Mouse (Mus musculus) forebrain, embryonic 12.5 days (tissue): Measurements from ENCODE around the gene Cenpm. TPM values are rescaled to one million over a fixed set of nuclear protein-coding genes. Genes with fewer than 3 reads are reported as not detected.
A peak's percentile ranks its signal among the peaks of the same experiment; 100 is the strongest.

Source experiments
- ATAC-seq: fragments of 200-750 bp; cut with Nextera tagmentation; 2 replicates; pipeline ENCODE4 v1.8.0; 2017; ENCODE audit warnings: moderate TSS enrichment; ENCODE audit not compliant: low FRiP score
- H3K27ac ChIP-seq: fragments of 300-500 bp; sonication (generic); 2 replicates; pipeline ENCODE4 v1.5.1; 2016; ENCODE audit warnings: mild to moderate bottlenecking
- H3K27me3 ChIP-seq: fragments of 300-500 bp; sonication (generic); 2 replicates; pipeline ENCODE4 v1.6.1; 2016; ENCODE audit warnings: mild to moderate bottlenecking
- H3K36me3 ChIP-seq: fragments of 300-500 bp; sonication (generic); replicated peaks from 2 replicates; pipeline ENCODE4 v1.6.1; 2016; ENCODE audit warnings: mild to moderate bottlenecking
- H3K4me1 ChIP-seq: fragments of 300-500 bp; sonication (generic); 2 replicates; pipeline ENCODE4 v1.6.1; 2016
- H3K4me2 ChIP-seq: fragments of 300-500 bp; sonication (generic); 2 replicates; pipeline ENCODE4 v1.6.1; 2016; ENCODE audit warnings: mild to moderate bottlenecking, moderate library complexity
- H3K4me3 ChIP-seq: fragments of 300-500 bp; sonication (generic); replicated peaks from 2 replicates; pipeline ENCODE4 v1.5.1; 2016; ENCODE audit warnings: mild to moderate bottlenecking
- H3K9ac ChIP-seq: fragments of 300-500 bp; sonication (generic); 2 replicates; pipeline ENCODE4 v1.6.1; 2016; ENCODE audit warnings: mild to moderate bottlenecking
- H3K9me3 ChIP-seq: fragments of 300-500 bp; sonication (generic); 2 replicates; pipeline ENCODE4 v1.6.1; 2016
- WGBS: fragments of 180-500 bp; shearing (Covaris S2); methylation state at CpG from one replicate; pipeline ENCODE4 v1.1.7; 2016; 5-methylcytosine and 5-hydroxymethylcytosine counted together
- polyA plus RNA-seq: library from polyadenylated mRNA; unstranded; fragments of >200 nt; fragmentation: Nextera tagmentation; extraction: Ambion mirVana; gene quantifications from 2 replicates; pipeline ENCODE4 v1.2.1, GENCODE M21; 2016

Cenpm gene
- polyA plus RNA-seq, result 81.3 and 86.4 TPM in 2 replicates

DNA sequence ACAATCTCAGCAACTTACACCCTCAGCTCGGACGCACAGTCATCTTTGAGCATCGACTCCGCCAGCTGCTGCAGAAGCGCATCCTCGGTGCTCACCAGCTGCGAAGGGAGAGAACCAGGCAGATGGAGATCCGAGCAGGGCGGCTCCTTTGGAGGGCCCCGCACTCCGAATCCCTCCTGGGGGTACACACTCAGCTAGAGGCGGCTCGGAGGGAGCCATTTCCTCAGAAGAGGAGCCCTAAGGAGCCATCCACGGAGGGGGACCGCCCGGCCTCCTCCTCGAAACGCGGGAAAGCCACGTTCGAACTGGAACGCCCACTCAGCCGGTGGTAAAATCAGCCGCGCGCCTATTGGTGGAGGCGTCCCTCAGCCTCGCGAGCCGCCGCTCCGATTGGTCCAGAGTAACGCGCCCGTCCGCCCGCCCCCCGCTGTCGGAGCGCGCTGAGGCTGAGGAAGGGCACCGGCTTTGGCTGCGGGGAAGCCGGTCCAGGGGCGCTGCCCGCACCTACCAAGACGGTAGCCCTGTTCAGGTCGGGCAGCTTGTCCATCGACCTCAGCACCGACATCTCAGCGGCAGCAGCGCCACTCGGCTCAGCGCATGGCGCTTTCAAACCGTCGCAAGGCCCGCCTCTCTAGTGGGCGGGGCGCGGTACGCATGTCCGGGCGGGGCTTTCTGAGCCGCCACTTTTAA is at the start of gene Cenpm:
Cenpm (minus strand) TSS at position 634 of the 690 bp plus-strand sequence.
- Histone ChIP-seq H3K27me3 (no peaks in the 10 kb centered on the region), H3K36me3 (0 out of 2 replicates have a peak, but pooled peaks cover under 1% of the 10 kb centered on the region), H3K9ac (peak within 1 kb of the TSS; percentile 71), H3K9me3 (no peaks in the 10 kb centered on the region), H3K4me1 (peaks cover 10% of the 10 kb centered on the region), H3K4me2 (peak within 1 kb of the TSS; percentile 85), H3K27ac (peak within 1 kb of the TSS; percentile 95), H3K4me3 (peak within 1 kb of the TSS; percentile 65)
- ATAC-seq, result peak; percentile 98
- under 1% methylated on average over 65 of the region's 65 CpGs for WGBS

DNA sequence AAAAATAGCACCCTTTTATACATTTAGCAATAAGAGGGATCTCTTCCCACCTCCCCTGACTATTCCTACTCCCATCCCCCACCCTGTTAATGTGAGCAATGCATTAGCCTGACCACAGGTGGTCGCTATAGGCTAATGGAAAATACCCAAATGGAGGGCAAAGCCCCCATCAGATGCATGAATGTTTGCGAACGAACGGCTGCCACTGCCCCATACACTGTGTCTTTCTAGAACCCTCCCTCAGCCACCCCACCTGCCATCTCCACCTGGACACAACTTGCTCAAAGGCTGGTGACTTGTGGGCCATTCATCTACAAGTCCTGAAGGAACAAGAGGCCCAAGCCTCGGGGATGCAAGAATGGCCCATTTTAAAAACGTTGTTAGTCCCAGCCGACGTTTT is 49.5 kb upstream of the Cenpm start:
- H3K4me3 ChIP-seq, result no peak overlapping the region
- H3K9me3 ChIP-seq, result no peaks in the 10 kb centered on the region
- ATAC-seq, result peak; percentile 27; the same call in 1 of the 2 replicates
- H3K36me3 ChIP-seq, result peaks cover 32% of the 10 kb centered on the region
- H3K27me3 ChIP-seq, result peaks cover 4% of the 10 kb centered on the region; the same call in 1 of the 2 replicates
- peaks cover 19% of the 10 kb centered on the region for H3K4me1 ChIP-seq
- H3K4me2 ChIP-seq, result no peak overlapping the region
- no peak overlapping the region; the same call in 1 of the 2 replicates for H3K27ac ChIP-seq
- no peak overlapping the region for H3K9ac ChIP-seq
- 50% methylated on average over 8 of the region's 8 CpGs for WGBS

DNA sequence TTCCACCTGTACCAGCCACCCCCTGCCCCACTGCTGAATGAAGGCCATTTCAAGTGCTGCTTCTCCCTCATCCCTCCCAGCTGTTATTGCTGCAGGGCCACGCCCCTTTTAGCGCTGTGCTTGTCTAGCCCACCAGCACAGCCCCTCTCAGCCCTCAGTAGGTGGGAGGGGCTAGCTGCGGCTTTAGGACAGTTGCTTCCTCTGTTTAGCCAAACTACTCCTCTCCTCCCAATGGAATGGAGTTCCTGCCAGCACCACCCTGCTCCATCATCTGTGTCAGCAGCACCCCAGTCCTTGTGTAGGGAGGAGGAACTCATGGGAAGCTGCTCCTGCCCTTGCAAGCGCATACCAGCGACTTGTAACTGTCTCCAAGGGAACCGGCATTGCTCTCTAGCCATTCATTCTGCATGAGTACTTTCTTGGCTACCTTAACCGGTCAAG is 48.7 kb upstream of the Cenpm start:
- whole genome bisulfite sequencing, result 12% methylated on average over 7 of the region's 7 CpGs
- no peaks in the 10 kb centered on the region for H3K9me3 ChIP-seq
- ATAC-seq, result peak; percentile 78
- H3K4me2 ChIP-seq, result peak overlapping the region; percentile 31
- H3K9ac ChIP-seq, result no peak overlapping the region
- peak overlapping the region; percentile 57 for H3K27ac ChIP-seq
- H3K4me1 ChIP-seq, result peaks cover 19% of the 10 kb centered on the region
- H3K4me3 ChIP-seq, result 0 out of 2 replicates have a peak overlapping the region, but pooled peaks have one; percentile 3
- H3K36me3 ChIP-seq, result peaks cover 40% of the 10 kb centered on the region
- no peaks in the 10 kb centered on the region for H3K27me3 ChIP-seq

DNA sequence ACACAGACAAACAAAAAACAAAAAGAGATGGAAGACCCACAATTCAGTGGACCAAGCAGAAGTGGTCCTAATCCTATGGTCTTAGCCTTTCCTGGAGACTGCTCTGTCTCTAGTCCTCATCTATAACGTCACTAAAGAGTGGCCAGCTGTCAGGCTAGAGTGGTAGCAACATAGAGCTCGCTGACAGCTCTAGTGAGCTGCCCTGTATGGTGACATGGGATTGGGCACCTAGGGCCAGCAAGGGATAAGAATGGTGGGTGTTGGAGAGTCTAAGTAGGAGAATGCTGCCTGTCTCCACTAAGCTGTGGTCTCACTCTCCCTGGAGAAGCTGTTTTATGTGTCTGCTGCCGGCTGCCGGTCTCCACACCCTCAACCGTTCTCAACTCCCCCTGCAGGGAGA is 48.3 kb upstream of the Cenpm start:
- ATAC-seq, result peak; percentile 59
- H3K4me2 ChIP-seq, result 0 out of 2 replicates have a peak overlapping the region, but pooled peaks have one; percentile 31

DNA sequence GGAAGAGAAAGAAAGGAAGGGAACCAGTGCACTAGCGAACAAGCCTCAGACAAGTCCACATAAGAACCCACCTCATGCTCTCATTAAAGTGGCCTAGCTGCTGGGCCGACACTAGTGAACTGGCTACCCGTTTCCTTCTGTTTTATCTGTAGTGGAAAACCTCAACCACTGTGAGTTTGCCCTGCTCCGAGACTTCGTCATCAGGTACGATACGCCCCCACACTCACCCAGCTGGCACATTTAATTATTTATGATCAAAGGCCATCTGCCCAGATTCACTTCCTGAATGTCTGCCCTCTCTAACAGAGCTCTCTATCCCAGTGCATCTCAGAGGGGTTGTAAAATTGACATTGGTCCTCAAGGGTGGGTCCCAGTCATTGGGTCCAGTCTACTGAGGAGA is 45.7 kb upstream of the Cenpm start:
- Histone ChIP-seq H3K27ac (no peak overlapping the region), H3K36me3 (peaks cover 70% of the 10 kb centered on the region), H3K4me1 (peaks cover 19% of the 10 kb centered on the region), H3K9ac (no peak overlapping the region), H3K27me3 (no peaks in the 10 kb centered on the region), H3K9me3 (no peaks in the 10 kb centered on the region), H3K4me3 (no peak overlapping the region), H3K4me2 (no peak overlapping the region)
- no peak for ATAC-seq
- 95% methylated on average over 7 of the region's 7 CpGs for WGBS

More for the DNA sequence above, 48.3 kb upstream of the Cenpm start:
- WGBS, result 33% methylated on average over 5 of the region's 5 CpGs
- peak overlapping the region; percentile 57 for H3K27ac ChIP-seq
- no peak overlapping the region for H3K4me3 ChIP-seq
- H3K9me3 ChIP-seq, result no peaks in the 10 kb centered on the region
- H3K27me3 ChIP-seq, result no peaks in the 10 kb centered on the region
- H3K4me1 ChIP-seq, result peaks cover 19% of the 10 kb centered on the region
- H3K9ac ChIP-seq, result no peak overlapping the region
- peaks cover 44% of the 10 kb centered on the region for H3K36me3 ChIP-seq

DNA sequence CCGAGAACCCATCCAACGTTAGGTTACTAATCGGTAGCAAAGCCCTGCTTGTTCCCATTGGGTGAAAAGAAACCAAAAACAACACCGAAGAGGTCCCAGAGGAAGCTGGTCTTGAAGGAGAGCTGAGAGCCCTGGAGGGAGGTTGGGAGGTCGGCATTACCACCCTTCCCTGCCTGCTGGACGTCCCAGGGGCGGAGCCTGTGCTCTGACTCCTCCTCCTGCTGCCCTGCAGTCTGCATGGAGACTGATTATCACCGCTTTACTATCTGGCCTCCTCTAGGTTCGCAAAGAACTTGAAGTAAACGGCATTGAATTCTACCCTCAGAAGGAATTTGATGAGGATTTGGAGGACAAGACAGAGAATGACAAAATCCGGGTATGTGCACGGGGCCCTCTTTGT is 41.6 kb upstream of the Cenpm start:
- H3K9me3 ChIP-seq, result no peaks in the 10 kb centered on the region
- no peak overlapping the region for H3K4me3 ChIP-seq
- peaks cover 96% of the 10 kb centered on the region for H3K36me3 ChIP-seq
- 76% methylated on average over 12 of the region's 12 CpGs for WGBS
- no peak overlapping the region for H3K27ac ChIP-seq
- no peak for ATAC-seq
- no peaks in the 10 kb centered on the region for H3K27me3 ChIP-seq
- H3K4me2 ChIP-seq, result no peak overlapping the region
- no peak overlapping the region for H3K9ac ChIP-seq
- no peaks in the 10 kb centered on the region for H3K4me1 ChIP-seq

DNA sequence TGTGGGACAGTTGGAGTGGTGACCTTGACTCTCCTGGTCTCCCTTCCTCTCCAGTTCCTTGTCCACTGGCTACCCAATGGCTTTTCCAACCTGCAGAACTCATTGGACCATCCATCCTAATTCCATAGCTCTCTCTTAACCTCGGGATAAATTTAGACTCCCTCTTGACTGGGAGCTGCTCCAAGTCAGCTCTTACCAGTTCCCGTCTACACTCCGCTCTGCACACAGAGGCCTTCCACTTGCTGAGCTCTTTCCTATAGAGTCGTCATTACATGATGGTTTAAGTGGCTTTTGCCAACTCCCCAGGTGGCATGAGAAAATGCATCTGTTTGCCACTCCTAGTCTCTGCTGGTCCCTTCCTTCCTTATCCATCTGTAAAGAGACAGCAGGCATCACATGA is 36.1 kb upstream of the Cenpm start:
- 83% methylated on average over 4 of the region's 4 CpGs for WGBS
- H3K4me3 ChIP-seq, result no peak overlapping the region
- no peak overlapping the region for H3K9ac ChIP-seq
- H3K4me1 ChIP-seq, result peaks cover 26% of the 10 kb centered on the region
- H3K9me3 ChIP-seq, result no peaks in the 10 kb centered on the region
- H3K36me3 ChIP-seq, result peaks cover 81% of the 10 kb centered on the region
- no peaks in the 10 kb centered on the region for H3K27me3 ChIP-seq
- no peak overlapping the region for H3K4me2 ChIP-seq
- no peak overlapping the region for H3K27ac ChIP-seq
- no peak for ATAC-seq

DNA sequence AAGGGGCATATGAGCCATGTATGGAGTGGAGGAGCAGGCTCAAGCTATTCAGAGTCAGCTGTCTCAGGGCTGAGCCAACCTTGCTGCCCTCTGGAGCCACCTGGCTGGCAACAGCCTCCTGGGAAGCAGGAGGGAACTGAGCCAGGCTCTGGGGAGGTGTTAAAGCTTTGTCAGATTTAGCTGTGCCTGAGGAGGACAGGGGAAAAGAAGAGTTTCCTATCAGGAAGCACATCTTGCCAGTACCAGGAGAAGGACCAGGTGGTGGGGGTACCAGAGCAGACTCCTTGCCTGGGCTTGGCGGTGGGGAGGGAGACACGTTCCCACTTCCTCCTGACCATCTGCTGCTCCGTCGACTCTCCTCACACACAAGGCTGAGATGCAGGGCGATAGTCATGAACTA is 33.0 kb upstream of the Cenpm start:
- peaks cover 51% of the 10 kb centered on the region for H3K36me3 ChIP-seq
- ATAC-seq, result no peak
- no peak overlapping the region for H3K27ac ChIP-seq
- no peaks in the 10 kb centered on the region for H3K9me3 ChIP-seq
- H3K4me2 ChIP-seq, result peak overlapping the region; percentile 75
- peaks cover 17% of the 10 kb centered on the region for H3K27me3 ChIP-seq
- H3K4me3 ChIP-seq, result 0 out of 2 replicates have a peak overlapping the region, but pooled peaks have one; percentile 4
- H3K9ac ChIP-seq, result 0 out of 2 replicates have a peak overlapping the region, but pooled peaks have one; percentile 1
- WGBS, result 80% methylated on average over 5 of the region's 5 CpGs
- H3K4me1 ChIP-seq, result peaks cover 38% of the 10 kb centered on the region

DNA sequence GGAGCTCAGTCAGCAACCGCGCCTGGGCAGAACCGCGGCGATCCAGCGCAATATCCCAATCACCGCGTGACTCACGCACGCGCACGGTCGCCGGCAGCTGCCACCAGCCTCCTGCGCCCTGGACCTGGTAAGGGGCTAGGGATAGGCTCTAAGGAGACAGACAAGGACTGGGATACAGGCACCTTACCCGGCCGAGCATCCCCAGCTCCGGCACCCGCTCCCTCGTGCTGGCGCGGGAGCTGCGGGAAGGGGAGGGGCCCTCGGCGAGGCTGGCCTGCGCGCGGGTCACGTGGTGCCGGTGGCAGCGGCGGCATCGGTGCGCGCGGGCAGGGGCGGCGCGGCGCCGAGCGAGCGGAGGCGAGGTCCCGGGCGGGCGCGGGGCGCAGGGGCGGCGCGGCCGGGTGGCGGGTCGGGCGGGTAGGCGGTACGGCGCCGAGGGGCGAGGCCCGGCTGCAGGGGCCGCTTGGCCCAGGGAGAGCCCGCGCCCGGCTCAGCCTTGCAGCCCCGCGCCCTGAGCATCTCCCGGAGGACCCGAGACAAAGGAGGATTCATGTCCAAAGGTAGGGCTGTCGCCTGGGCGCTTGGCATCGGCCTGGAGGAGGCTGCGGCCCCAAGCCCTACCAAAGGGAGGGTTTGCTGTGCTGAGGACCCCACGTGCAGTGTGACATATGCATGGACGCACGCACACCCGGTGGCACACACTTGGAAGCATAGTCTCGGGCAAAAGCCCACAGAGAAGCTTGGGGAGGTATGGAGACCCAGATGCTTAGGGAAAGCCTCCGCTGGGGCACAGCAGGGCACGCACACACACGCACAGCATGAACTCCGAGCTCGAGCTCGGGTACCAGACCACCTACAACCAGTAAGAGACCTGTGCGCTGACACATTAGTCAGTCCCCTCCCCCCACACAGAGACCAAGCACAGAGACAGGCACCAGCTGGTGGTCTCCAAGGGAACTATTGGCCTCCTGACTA is 30.7 kb upstream of the Cenpm start:
- WGBS, result under 1% methylated on average over 79 of the region's 86 CpGs
- ATAC-seq, result peak; percentile 77
- H3K27me3 ChIP-seq, result peaks cover 30% of the 10 kb centered on the region
- H3K9me3 ChIP-seq, result no peaks in the 10 kb centered on the region
- peaks cover 30% of the 10 kb centered on the region for H3K36me3 ChIP-seq
- peaks cover 53% of the 10 kb centered on the region for H3K4me1 ChIP-seq
- H3K4me3 ChIP-seq, result peak overlapping the region; percentile 80
- peak overlapping the region; percentile 91 for H3K9ac ChIP-seq
- H3K4me2 ChIP-seq, result peak overlapping the region; percentile 75
- peak overlapping the region; percentile 95 for H3K27ac ChIP-seq

DNA sequence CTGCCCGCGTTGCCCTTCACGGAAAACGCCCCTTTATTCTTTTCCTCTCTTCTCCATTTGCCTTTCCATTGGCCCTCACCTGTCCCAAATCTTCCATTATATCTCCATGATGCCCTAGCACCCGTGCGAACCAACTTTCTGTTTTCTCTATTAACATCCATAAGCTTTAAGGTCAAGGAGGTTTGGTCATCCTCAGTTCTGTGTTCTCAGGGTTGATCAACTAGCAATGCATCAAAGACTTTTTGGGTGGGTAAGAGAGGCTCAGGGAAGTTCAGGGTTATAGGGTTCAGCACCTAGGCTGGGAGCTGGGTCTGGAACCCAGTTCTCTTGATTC is 30.0 kb upstream of the Cenpm start, which contains the start of gene Sept3:
Sept3 (plus strand) TSS at position 301 of the 334 bp plus-strand sequence.
- Histone ChIP-seq H3K9ac (peak within 1 kb of the TSS; percentile 91), H3K4me1 (peaks cover 53% of the 10 kb centered on the region), H3K36me3 (peaks cover 23% of the 10 kb centered on the region), H3K4me3 (peak within 1 kb of the TSS; percentile 80), H3K27ac (peak within 1 kb of the TSS; percentile 95), H3K4me2 (peak within 1 kb of the TSS; percentile 75), H3K27me3 (peaks cover 30% of the 10 kb centered on the region), H3K9me3 (no peaks in the 10 kb centered on the region)
- no peak; the same call in 1 of the 2 replicates for ATAC-seq
- 24% methylated on average over 6 of the region's 6 CpGs for WGBS

DNA sequence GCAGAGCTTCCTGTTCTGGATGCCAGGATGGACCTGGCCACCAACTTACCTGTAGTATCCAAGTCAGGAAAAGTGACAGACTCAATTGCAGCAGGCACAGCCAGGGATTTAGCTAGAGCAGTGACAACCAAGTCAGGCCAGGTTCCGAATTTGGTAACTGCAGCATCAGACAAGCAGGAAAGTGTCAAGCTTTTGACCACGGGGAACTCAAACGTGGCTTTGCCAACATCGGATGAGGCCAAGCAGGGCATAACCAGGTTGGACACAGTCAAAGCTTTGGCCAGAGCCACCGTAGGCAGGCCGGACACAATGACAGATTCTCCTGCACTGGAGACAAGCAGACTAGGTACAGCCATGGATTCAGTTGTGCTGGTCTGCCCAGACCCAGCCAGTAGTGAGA is 27.7 kb upstream of the Cenpm start:
- H3K4me2 ChIP-seq, result no peak overlapping the region
- peaks cover 59% of the 10 kb centered on the region for H3K4me1 ChIP-seq
- ATAC-seq, result no peak
- no peaks in the 10 kb centered on the region for H3K9me3 ChIP-seq
- WGBS, result 91% methylated on average over 6 of the region's 6 CpGs
- H3K36me3 ChIP-seq, result peaks cover 3% of the 10 kb centered on the region; the same call in 1 of the 2 replicates
- H3K4me3 ChIP-seq, result no peak overlapping the region
- H3K27me3 ChIP-seq, result peaks cover 30% of the 10 kb centered on the region
- no peak overlapping the region for H3K9ac ChIP-seq
- H3K27ac ChIP-seq, result no peak overlapping the region

DNA sequence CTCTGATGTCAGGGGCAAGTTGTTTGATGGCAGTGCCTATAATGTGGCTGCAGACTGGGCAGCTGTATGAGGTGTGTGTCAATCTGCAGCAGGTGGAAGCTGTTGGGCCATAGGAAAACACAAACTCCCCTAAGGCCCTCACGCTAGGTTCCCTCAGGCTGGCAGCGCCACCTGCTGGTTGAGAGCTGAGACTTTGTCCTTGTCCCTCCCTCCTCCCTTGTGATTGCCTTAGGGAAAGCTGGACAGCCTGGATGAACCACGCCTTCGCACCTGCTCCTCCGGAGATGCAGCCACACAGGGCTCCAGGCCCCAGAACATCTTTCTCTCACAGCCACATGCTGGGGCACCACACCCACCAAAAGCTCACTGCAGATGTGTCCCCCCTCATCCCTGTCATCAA is 26.7 kb upstream of the Cenpm start:
- Histone ChIP-seq H3K27ac (peak overlapping the region; percentile 54; the same call in 1 of the 2 replicates), H3K36me3 (no peaks in the 10 kb centered on the region), H3K4me1 (peaks cover 48% of the 10 kb centered on the region), H3K4me3 (no peak overlapping the region), H3K4me2 (no peak overlapping the region), H3K9ac (no peak overlapping the region), H3K27me3 (peaks cover 30% of the 10 kb centered on the region), H3K9me3 (no peaks in the 10 kb centered on the region)
- ATAC-seq, result peak; percentile 14; the same call in 1 of the 2 replicates
- WGBS, result under 1% methylated on average over 5 of the region's 5 CpGs
